ENCODE assay signal across 19 mouse cellular contexts in genomic region chr14:97976091-97976490, GRCm38 (mm10).
DNase-seq lines count a peak whose midpoint lies in the region; ATAC-seq lines count a peak whose summit lies in the region.
"Had no signal": no experiment of that assay in that cellular context is flagged by ENCODE, and none has a peak within 500 bp of the region (broad histone marks: within the 10 kb centered on the region; RNA-seq: fewer than 3 reads in every experiment).

No protein-coding gene starts in this region.

- H3K4me3 ChIP-seq in hindbrain, embryonic 11.5 days (ENCODE audit: low read depth, low read length): no peak overlapping the region
- H3K4me3 ChIP-seq in hindbrain, embryonic 16.5 days (ENCODE audit: low read length): no peak overlapping the region
- no peak overlapping the region for H3K4me3 ChIP-seq in neural tube, embryonic 13.5 days
- H3K4me3 ChIP-seq: embryonic facial prominence, embryonic 13.5 days; heart, embryonic 10.5 days; hindbrain, embryonic 13.5 days; intestine, embryonic 15.5 days had no signal

- 9% methylated on average over 1 of the region's 1 CpGs for WGBS in hindbrain, embryonic 11.5 days
- WGBS in hindbrain, embryonic 16.5 days: 11% methylated on average over 1 of the region's 1 CpGs
- 9% methylated on average over 1 of the region's 1 CpGs for WGBS in neural tube, embryonic 13.5 days

- H3K27me3 ChIP-seq in hindbrain, embryonic 11.5 days (ENCODE audit: control insufficient read depth, insufficient read depth, low read length): no peaks in the 10 kb centered on the region
- H3K27me3 ChIP-seq in hindbrain, embryonic 16.5 days (replicated peaks; ENCODE audit: control insufficient read depth, insufficient read depth, low read length): no peaks in the 10 kb centered on the region
- H3K27me3 ChIP-seq in neural tube, embryonic 13.5 days: no peaks in the 10 kb centered on the region
- H3K27me3 ChIP-seq: embryonic facial prominence, embryonic 13.5 days; hindbrain, embryonic 13.5 days; intestine, embryonic 15.5 days had no signal

- H3K9ac ChIP-seq in hindbrain, embryonic 11.5 days (ENCODE audit: low read depth, low read length): no peak overlapping the region
- H3K9ac ChIP-seq in hindbrain, embryonic 16.5 days (ENCODE audit: low read depth, low read length): no peak overlapping the region
- no peak overlapping the region for H3K9ac ChIP-seq in neural tube, embryonic 13.5 days
- H3K9ac ChIP-seq: embryonic facial prominence, embryonic 13.5 days; hindbrain, embryonic 13.5 days; intestine, embryonic 15.5 days had no signal

- no peak overlapping the region for H3K27ac ChIP-seq in hindbrain, embryonic 11.5 days (ENCODE audit: low read depth, low read length)
- no peak overlapping the region for H3K27ac ChIP-seq in hindbrain, embryonic 16.5 days (ENCODE audit: low read depth, low read length)
- 0 out of 2 replicates have a peak overlapping the region, but pooled peaks have one; percentile 18 for H3K27ac ChIP-seq in neural tube, embryonic 13.5 days (replicated peaks)
- H3K27ac ChIP-seq: embryonic facial prominence, embryonic 13.5 days; heart, embryonic 10.5 days; intestine, embryonic 15.5 days had no signal

- peak; percentile 32 for DNase-seq in embryo, embryonic 10.5 days (ENCODE audit: low spot score)
- DNase-seq in embryo, embryonic 9.5 days (ENCODE audit: extremely low spot score): no peak
- DNase-seq in hindbrain, embryonic 11.5 days (ENCODE audit: low spot score): no peak
- DNase-seq in neural tube, embryonic 10.5 days (ENCODE audit: extremely low spot score, low spot score): no peak
- DNase-seq in left cerebral cortex, postnatal 25 days (ENCODE audit: low spot score in 2 of 2): no peak
- DNase-seq: adrenal gland, postnatal 10 days; cerebellum, adult 18-20 months; cerebellum, adult 9-11 months; cerebellum, postnatal 36 days; gastrocnemius, postnatal 10 days; heart, adult 18-20 months; heart, postnatal 10 days; heart, postnatal 4 days had no signal

- H3K36me3 ChIP-seq in hindbrain, embryonic 11.5 days (ENCODE audit: control insufficient read depth, insufficient read depth, low read length): no peaks in the 10 kb centered on the region
- no peaks in the 10 kb centered on the region for H3K36me3 ChIP-seq in hindbrain, embryonic 16.5 days (ENCODE audit: control insufficient read depth, insufficient read depth, low read length)
- no peaks in the 10 kb centered on the region for H3K36me3 ChIP-seq in neural tube, embryonic 13.5 days
- H3K36me3 ChIP-seq: embryonic facial prominence, embryonic 13.5 days; heart, embryonic 10.5 days; hindbrain, embryonic 13.5 days; intestine, embryonic 15.5 days had no signal

- intact Hi-C loops in left cerebral cortex, postnatal 25 days (cut with DNase I): no loop called here

- peak; percentile 44; the same call in 1 of the 2 replicates for ATAC-seq in hindbrain, embryonic 11.5 days (ENCODE audit: low FRiP score)
- no peak for ATAC-seq in hindbrain, embryonic 16.5 days
- no peak for ATAC-seq in neural tube, embryonic 13.5 days (ENCODE audit: low read depth)
- ATAC-seq: intestine, embryonic 15.5 days had no signal

- H3K4me2 ChIP-seq in hindbrain, embryonic 11.5 days (replicated peaks; ENCODE audit: low read depth, low read length): no peak overlapping the region
- H3K4me2 ChIP-seq in hindbrain, embryonic 16.5 days (ENCODE audit: low read length): no peak overlapping the region
- H3K4me2 ChIP-seq in neural tube, embryonic 13.5 days: no peak overlapping the region
- H3K4me2 ChIP-seq: embryonic facial prominence, embryonic 13.5 days; hindbrain, embryonic 13.5 days; intestine, embryonic 15.5 days had no signal

- peaks cover 3% of the 10 kb centered on the region; the same call in 1 of the 2 replicates for H3K4me1 ChIP-seq in hindbrain, embryonic 11.5 days (replicated peaks; ENCODE audit: control insufficient read depth, insufficient read depth, low read length)
- no peaks in the 10 kb centered on the region for H3K4me1 ChIP-seq in hindbrain, embryonic 16.5 days (ENCODE audit: control insufficient read depth, insufficient read depth, low read depth, low read length)
- H3K4me1 ChIP-seq in neural tube, embryonic 13.5 days (replicated peaks): peaks cover 17% of the 10 kb centered on the region
- H3K4me1 ChIP-seq: heart, embryonic 10.5 days; intestine, embryonic 15.5 days had no signal

- no peaks in the 10 kb centered on the region for H3K9me3 ChIP-seq in hindbrain, embryonic 11.5 days (ENCODE audit: control insufficient read depth, low read length)
- no peaks in the 10 kb centered on the region for H3K9me3 ChIP-seq in hindbrain, embryonic 16.5 days (ENCODE audit: control insufficient read depth, low read length)
- no peaks in the 10 kb centered on the region for H3K9me3 ChIP-seq in neural tube, embryonic 13.5 days
- H3K9me3 ChIP-seq: embryonic facial prominence, embryonic 13.5 days; heart, embryonic 10.5 days; hindbrain, embryonic 13.5 days; intestine, embryonic 15.5 days had no signal
